Mouse (Mus musculus) liver, postnatal 0 days (tissue): ENCODE measurements around the gene Egflam. TPM values are rescaled to one million over a fixed set of nuclear protein-coding genes. Genes with fewer than 3 reads are reported as not detected.
A peak's percentile ranks its signal among the peaks of the same experiment; 100 is the strongest.

Experiments
- ATAC-seq: fragments of 200-750 bp; cut with Nextera tagmentation; 2 replicates; pipeline ENCODE4 v1.8.0; 2017; ENCODE audit warnings: mild to moderate bottlenecking, moderate library complexity
- DNase-seq: peaks from one replicate; pipeline ENCODE4 v3.0.0-alpha.2; 2016
- H3K27ac ChIP-seq: fragments of 300-500 bp; sonication (generic); 2 replicates; pipeline ENCODE4 v1.5.1; 2014; ENCODE audit warnings: antibody characterized with exemption, moderate library complexity, mild to moderate bottlenecking, low read depth
- H3K27me3 ChIP-seq: fragments of 300-500 bp; sonication (generic); 2 replicates; pipeline ENCODE4 v1.6.1; 2014; ENCODE audit warnings: low read length, control low read depth, mixed read lengths; ENCODE audit not compliant: insufficient read depth
- H3K36me3 ChIP-seq: fragments of 300-500 bp; sonication (generic); replicated peaks from 2 replicates; pipeline ENCODE4 v1.6.1; 2014; ENCODE audit warnings: mild to moderate bottlenecking, control low read depth, low read length, moderate library complexity, mixed read lengths; ENCODE audit not compliant: insufficient read depth
- H3K4me1 ChIP-seq: fragments of 300-500 bp; sonication (generic); 2 replicates; pipeline ENCODE4 v1.6.1; 2014; ENCODE audit warnings: antibody characterized with exemption, mild to moderate bottlenecking, control low read depth; ENCODE audit not compliant: insufficient read depth
- H3K4me2 ChIP-seq: fragments of 300-500 bp; sonication (generic); 2 replicates; pipeline ENCODE4 v1.6.1; 2014; ENCODE audit warnings: low read depth, mild to moderate bottlenecking, low read length, moderate library complexity, mixed read lengths
- H3K4me3 ChIP-seq: fragments of 300-500 bp; sonication (generic); 2 replicates; pipeline ENCODE4 v1.5.1; 2014; ENCODE audit warnings: low read depth, low read length
- H3K9ac ChIP-seq: fragments of 300-500 bp; sonication (generic); replicated peaks from 2 replicates; pipeline ENCODE4 v1.6.1; 2014; ENCODE audit warnings: mild to moderate bottlenecking, moderate library complexity
- H3K9me3 ChIP-seq: fragments of 300-500 bp; sonication (generic); 2 replicates; pipeline ENCODE4 v1.6.1; 2016; ENCODE audit warnings: mild to moderate bottlenecking, control low read depth, low read length, mixed read lengths
- CTCF ChIP-seq: sonication (generic); IDR thresholded peaks from 2 replicates; pipeline ENCODE4 v1.5.1; 2016; ENCODE audit warnings: antibody characterized with exemption, low read depth
- EP300 ChIP-seq: IDR thresholded peaks from 2 replicates; pipeline ENCODE4 v1.6.1; 2016; ENCODE audit warnings: antibody characterized with exemption, low read depth, mild to moderate bottlenecking
- WGBS: fragments of 180-500 bp; shearing (Covaris S2); extraction: QIAGEN DNeasy Blood & Tissue Kit; methylation state at CpG from one replicate; pipeline ENCODE4 v1.1.7; 2014; ENCODE audit not compliant: insufficient replicate concordance; 5-methylcytosine and 5-hydroxymethylcytosine counted together
- polyA plus RNA-seq: library from polyadenylated mRNA; unstranded; fragments of >200 nt; fragmentation: Nextera tagmentation; extraction: Ambion mirVana; gene quantifications from 2 replicates; pipeline ENCODE4 v1.2.1, GENCODE M21; 2015

Gene Egflam
- polyA plus RNA-seq, 1 experiment from 2014 or later: 0.53 TPM

DNA sequence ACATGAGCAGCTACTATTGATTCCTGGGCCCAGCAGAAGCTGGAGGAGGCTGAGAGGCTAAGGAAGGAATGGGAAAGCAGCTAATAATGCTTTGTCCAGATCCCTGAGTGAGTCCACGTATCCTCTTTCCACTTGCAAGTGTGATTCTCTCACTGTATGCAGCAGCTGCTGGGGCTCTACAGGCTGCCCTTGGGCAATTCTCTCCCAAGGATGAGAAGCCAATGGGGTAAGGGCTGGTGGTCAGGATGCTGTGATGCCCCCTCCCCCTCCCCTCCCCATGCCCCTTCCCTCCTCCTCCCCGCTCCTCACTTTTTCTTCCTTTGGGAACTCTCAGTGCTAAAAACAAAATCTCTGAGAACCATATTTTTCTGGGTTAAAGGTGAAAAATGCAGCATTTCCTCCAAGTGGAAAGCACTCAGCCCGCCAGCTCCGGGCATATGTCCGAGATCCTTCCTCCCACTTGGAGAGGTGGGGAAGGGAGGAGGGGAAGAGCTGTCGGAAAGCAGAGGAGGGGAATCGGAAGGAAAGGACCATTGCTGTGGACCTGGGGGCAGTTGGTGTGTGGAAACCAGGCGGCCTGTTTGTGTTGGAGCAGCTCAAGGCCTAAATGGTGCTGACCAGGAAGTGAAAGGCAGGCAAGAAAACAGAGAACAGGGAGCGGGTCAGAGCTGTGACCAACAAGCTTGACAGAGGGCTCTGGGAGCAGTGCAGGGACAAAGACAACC is 194.4 kb downstream of the Egflam start:
- peak overlapping the region; percentile 36 for H3K27ac ChIP-seq
- ATAC-seq: peak; percentile 50

DNA sequence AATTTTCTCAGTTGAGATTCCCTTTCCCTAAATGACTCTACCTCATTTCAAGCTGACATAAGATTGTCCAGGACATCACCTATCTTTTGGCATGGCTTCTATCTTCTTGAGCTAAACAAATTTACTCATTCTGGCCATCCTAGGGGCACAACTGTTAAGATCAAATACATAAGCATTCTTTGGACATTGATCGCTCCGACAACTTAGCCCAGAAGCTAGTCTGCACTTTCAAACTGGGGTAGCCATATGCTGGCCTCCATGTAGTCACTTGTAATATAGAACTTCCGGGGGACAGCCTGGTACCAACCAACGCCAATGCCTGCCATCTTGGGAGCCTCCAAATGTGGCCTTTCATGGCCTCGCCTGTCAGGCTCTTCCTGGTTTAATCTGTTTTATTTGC is 195.2 kb downstream of the Egflam start:
- Histone ChIP-seq H3K4me3 (no peak overlapping the region), H3K36me3 (no peaks in the 10 kb centered on the region), H3K4me1 (no peaks in the 10 kb centered on the region), H3K27ac (no peak overlapping the region; the same call in 1 of the 2 replicates), H3K9ac (no peak overlapping the region), H3K27me3 (0 out of 2 replicates have a peak, but pooled peaks cover 9% of the 10 kb centered on the region), H3K4me2 (no peak overlapping the region), H3K9me3 (no peaks in the 10 kb centered on the region)
- TF ChIP-seq CTCF (no peak), EP300 (no peak)
- WGBS: 76% methylated on average over 5 of the region's 5 CpGs
- no peak for ATAC-seq
- DNase-seq: no peak

More for the DNA sequence above, 194.4 kb downstream of the Egflam start:
- no peaks in the 10 kb centered on the region for H3K4me1 ChIP-seq
- 48% methylated on average over 9 of the region's 9 CpGs for WGBS
- DNase-seq: no peak
- no peak overlapping the region for H3K4me3 ChIP-seq
- no peaks in the 10 kb centered on the region for H3K36me3 ChIP-seq
- 0 out of 2 replicates have a peak, but pooled peaks cover 9% of the 10 kb centered on the region for H3K27me3 ChIP-seq
- TF ChIP-seq EP300 (peak; percentile 28; the same call in 1 of the 2 replicates), CTCF (no peak)
- no peaks in the 10 kb centered on the region for H3K9me3 ChIP-seq
- H3K9ac ChIP-seq: no peak overlapping the region
- H3K4me2 ChIP-seq: no peak overlapping the region

DNA sequence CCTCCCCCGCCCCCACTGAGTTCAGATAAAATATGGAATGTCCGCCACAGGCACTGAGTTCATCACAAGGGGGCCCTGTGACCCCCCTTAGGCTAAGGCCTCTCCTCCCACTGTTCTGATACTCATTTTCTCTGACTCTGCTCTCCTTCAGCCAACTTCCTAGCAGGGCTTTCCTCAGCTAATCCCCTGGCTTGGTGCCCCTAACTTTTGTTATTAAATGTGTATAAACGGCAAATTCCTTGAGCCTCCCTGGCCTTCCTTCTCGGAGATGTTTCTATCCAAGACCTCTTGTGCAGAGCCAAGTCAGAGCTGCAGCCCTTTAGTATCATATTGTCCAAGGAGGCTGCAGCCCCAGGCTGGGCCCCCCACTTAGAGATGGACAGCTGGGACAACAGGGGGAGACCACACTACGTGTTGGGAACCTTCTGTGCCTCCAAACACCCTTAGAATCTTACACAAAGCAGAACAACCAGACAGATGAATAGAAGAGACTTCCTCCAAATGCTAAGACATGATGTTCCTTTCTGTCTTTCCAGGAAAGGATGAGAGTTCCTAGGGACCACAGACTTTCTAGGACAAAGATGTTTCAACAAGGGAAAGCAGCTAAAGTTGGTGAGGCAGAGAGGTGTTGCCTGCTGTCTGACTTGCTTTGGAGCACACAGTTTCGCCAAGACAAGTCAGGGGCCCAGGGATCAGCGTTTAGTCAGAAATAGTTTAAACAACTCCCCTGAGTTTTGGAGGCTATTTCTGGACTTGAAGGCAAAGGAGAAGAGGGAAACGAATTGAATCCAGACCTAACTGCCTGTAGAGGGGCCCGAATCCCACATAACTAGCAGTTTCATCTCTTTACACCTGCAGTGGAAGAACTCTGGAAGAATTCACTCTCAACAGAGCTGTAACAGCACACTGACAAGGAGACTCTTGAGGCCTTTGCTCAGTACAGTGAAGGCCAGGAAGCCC is 196.5 kb downstream of the Egflam start:
- 51% methylated on average over 9 of the region's 9 CpGs for WGBS
- TF ChIP-seq CTCF: no peak
- no peak for TF ChIP-seq EP300
- H3K27me3 ChIP-seq: 0 out of 2 replicates have a peak, but pooled peaks cover 9% of the 10 kb centered on the region
- H3K36me3 ChIP-seq: no peaks in the 10 kb centered on the region
- no peak overlapping the region for H3K9ac ChIP-seq
- 0 out of 2 replicates have a peak overlapping the region, but pooled peaks have one; percentile 7 for H3K27ac ChIP-seq
- H3K4me2 ChIP-seq: no peak overlapping the region
- no peaks in the 10 kb centered on the region for H3K9me3 ChIP-seq
- ATAC-seq: 0 out of 2 replicates have a peak, but pooled peaks have one; percentile 29
- no peak overlapping the region for H3K4me3 ChIP-seq
- no peaks in the 10 kb centered on the region for H3K4me1 ChIP-seq
- no peak for DNase-seq

DNA sequence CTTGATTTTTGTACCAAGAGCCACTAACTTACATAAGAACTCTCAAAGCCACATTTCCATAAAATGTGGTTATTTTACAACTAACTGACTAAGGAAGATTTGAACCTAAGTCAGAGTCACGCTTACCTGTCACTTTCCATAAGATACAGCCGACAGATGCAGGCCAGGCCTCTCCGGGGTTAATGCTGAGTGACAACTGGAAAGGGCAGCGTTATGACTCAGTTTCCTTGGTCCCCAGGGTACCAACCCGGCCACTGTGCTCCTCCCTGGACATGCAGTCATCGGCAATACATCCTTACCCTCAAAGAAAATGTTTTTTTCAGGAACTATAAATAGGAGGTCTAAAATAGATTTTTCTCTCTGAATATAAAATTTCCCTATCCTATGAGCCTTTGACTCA is 197.9 kb downstream of the Egflam start:
- H3K9ac ChIP-seq: no peak overlapping the region
- WGBS: 64% methylated on average over 6 of the region's 6 CpGs
- no peak for TF ChIP-seq EP300
- TF ChIP-seq CTCF: no peak
- no peaks in the 10 kb centered on the region for H3K4me1 ChIP-seq
- no peaks in the 10 kb centered on the region for H3K36me3 ChIP-seq
- no peak for ATAC-seq
- DNase-seq: no peak
- no peak overlapping the region for H3K27ac ChIP-seq
- H3K27me3 ChIP-seq: 0 out of 2 replicates have a peak, but pooled peaks cover 6% of the 10 kb centered on the region
- H3K9me3 ChIP-seq: no peaks in the 10 kb centered on the region
- H3K4me2 ChIP-seq: no peak overlapping the region
- no peak overlapping the region for H3K4me3 ChIP-seq

DNA sequence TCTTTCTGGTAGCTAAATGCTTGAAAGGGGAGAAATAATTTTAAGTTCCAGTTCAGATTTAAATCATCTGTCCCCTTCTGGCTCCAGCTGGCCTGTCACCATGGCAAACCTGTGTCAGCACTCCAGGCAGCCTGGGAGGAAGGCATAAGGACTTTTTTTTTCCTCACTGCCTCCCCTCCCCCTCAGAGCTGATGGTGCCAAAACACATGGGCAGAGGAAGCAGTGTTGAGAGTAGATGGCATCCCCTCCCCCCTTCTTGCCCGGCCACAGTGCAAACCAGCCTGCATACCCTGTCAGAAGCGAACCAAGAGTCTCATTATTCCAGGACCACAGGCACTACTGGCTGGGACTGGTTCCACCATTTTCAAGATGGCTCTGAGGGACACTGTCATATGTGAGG is 199.4 kb downstream of the Egflam start:
- Histone ChIP-seq H3K36me3 (no peaks in the 10 kb centered on the region), H3K9ac (no peak overlapping the region), H3K4me3 (no peak overlapping the region), H3K27me3 (no peaks in the 10 kb centered on the region), H3K4me2 (no peak overlapping the region), H3K4me1 (no peaks in the 10 kb centered on the region), H3K9me3 (no peaks in the 10 kb centered on the region), H3K27ac (no peak overlapping the region)
- TF ChIP-seq CTCF (no peak), EP300 (no peak)
- ATAC-seq (no peak), DNase-seq (no peak)
- WGBS: 75% methylated on average over 2 of the region's 2 CpGs
